Mouse (Mus musculus) cerebellum, adult 9-10 months (tissue): ENCODE results near the gene Stag1.
A peak's percentile ranks its signal among the peaks of the same experiment; 100 is the strongest.

Experiments
- DNase-seq: peaks from one replicate; pipeline ENCODE4 v3.0.0; 2022

Gene Stag1

DNA sequence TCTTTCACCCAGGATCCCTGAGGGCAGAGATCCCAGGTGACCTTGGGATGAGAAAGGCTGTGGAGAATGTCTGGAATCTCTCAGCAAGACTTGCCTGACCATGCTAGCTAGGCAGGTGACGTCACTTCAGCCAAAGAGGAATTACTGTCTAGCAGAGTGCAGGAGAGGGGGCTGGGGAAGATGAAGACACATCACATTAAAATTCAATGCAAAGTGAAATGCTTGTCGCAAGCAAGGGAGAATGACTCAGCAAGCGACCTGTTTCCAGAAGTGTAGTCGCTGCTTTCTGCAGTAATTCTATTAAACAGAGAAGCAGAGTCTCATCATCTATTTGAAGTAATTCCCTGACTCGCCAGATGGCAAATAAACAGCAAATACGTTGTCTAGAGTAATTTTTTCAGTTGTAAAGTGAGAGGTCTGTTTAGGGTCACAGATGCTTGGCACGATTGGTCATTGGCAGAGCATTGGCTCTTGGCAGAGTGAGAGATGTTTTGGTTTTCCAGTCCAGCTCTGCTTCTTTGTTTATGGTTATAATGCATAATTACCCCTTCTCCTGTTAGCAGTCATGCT is 8.5 kb downstream of the Stag1 start:
- no peak for DNase-seq

DNA sequence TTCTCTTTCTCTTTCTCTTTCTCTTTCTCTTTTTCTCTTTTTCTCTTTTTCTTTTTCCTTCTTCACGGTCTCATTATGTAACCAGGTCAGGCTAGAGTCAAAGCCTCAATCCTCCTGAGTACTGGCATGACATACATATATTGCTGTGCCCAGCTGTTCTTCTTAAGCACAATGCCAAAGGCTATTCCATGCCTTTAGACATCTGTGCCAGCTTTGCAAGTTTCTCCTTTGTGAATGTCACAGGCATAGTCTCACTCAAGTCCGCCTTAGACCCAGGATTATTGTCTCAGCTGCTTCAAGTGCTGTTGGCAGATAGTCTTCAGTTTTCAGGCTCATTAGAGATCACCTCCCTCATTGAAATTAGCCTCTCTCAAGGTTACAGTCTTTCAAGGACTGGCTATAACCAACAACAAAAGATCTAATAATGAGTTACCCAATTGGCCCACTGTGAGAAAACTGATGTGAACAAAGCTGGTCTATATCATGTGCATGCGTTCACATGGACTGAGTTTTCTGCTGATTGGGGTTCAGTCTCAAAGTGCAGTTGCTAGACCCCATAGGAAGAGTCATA is 16.0 kb downstream of the Stag1 start:
- no peak for DNase-seq

- peak; percentile 48 for DNase-seq
These were observed 19.3 kb downstream of the Stag1 start for GRCm38 (mm10) chr9:100616947-100617346.

DNA sequence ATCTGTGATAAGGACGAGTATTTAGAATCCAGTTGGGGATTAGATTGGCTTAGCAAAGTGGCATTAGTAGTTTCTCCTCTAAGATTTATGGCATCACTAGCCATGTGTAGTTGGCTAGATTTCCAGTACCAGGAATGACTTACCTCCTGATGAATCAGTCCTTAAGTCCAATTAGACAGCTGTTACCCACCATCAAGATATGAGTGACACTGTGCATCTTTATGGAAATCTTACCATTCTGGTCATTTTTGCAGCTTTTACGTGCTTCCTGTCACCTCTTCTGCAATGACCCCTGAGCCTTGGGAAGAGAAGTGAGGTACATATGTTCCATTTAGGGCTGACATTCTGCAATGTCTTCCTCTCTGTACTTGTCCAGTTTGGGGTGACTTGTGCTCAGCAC is 28.7 kb downstream of the Stag1 start:
- DNase-seq, result no peak

GRCm38 (mm10) chr9:100640754-100641153 is 43.2 kb downstream of the Stag1 start:
- DNase-seq, result no peak

GRCm38 (mm10) chr9:100641391-100642085 is 43.9 kb downstream of the Stag1 start:
- peak; percentile 40 for DNase-seq

DNA sequence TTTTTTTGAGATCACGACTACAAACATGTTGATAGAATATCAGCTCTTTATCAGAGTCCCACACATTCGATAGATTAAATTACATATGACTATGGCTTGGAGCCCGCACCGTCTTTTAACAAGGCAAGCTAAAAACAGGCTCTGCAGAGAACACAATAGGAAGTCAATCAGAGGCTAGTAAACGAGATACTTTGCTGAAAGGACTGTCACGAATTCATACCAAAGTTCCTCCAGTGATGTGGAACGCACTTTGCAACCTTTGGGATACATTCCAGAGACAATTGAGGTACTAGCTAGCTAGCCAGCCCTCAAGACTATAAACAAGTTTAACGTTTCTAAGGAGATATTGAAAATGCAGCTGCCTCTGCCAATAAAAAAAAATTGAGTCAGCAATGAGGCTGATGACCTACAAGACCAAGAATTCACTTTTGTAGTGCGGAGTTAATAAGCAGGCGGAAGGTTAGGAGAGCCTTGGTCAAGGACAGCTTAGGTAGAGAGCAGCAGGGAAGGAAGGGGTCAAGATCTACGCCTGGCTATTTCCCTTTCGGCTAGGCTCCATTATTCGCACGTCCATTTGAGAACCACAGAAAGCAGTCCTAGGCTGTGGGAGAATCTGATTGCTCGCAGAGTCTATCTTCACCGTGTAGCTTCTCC is 44.7 kb downstream of the Stag1 start:
- no peak for DNase-seq

- peak; percentile 99 for DNase-seq
These were observed 45.5 kb downstream of the Stag1 start for GRCm38 (mm10) chr9:100642840-100643697.

DNA sequence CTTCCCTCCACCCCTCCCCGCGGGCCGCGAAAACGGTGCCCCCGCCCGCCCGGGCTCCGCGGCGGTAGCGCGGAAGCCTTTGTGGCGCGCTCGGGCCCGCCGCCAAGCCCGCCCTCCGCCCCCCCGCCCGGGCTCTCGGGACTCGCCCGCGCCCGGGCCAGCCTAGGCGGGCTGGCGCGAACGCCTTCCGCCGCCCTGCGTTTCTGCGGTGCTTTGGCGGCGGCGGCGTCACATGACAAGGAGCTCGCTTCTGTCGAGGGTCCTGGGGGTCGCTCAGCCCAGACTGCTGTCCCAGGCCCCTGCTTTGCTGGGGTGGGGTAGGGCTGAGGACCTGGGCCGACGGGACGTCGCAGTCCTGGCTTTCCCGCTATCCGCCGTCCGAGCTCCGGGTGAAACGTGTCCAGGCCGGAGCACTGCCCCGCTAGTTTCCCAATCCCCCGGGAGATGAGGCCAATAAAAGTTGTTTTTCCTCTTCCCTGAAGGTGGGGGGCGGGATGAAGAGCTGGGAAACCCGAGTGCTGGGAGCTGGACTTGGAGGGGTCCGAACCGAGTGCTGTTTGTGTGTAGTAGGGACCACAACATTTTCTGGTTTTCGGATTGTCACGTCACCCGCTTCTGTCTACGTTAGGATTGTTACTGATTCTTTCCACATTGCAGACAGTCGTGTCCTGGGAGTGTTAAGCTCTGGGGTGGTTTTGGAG is 46.6 kb downstream of the Stag1 start:
- DNase-seq, result peak; percentile 74

- peak; percentile 41 for DNase-seq
These were observed 47.7 kb downstream of the Stag1 start for GRCm38 (mm10) chr9:100645026-100645940.

- peak; percentile 34 for DNase-seq
These were observed 48.7 kb downstream of the Stag1 start for GRCm38 (mm10) chr9:100646276-100646675.

DNA sequence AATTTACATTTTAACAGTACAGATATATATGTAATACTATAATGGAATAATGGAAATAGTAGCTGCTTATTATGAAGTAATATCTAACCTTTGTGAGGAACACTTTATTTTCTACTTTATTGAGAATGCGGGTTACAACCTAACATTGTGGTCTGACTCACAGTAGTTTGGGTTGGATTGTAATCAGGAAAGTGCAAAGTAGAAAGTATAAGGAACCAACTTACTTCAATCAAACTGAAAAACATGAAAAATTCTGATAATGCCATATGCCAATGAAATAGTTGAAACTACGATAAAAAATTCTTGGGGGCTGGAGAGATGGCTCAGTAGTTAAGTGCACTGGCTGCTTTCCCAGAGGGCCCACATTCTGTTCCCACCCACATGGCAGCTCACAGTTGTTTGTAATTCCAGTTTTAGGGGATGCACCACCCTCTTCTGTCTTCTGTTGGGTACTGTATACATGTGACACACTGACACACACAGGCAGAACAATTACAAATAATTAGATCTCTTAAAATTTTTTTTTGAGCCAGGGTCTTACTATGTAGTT is 50.3 kb downstream of the Stag1 start:
- DNase-seq, result no peak

GRCm38 (mm10) chr9:100654104-100654503 is 56.5 kb downstream of the Stag1 start:
- DNase-seq, result no peak

- no peak for DNase-seq
These were observed 58.5 kb downstream of the Stag1 start for GRCm38 (mm10) chr9:100656058-100656457.

DNA sequence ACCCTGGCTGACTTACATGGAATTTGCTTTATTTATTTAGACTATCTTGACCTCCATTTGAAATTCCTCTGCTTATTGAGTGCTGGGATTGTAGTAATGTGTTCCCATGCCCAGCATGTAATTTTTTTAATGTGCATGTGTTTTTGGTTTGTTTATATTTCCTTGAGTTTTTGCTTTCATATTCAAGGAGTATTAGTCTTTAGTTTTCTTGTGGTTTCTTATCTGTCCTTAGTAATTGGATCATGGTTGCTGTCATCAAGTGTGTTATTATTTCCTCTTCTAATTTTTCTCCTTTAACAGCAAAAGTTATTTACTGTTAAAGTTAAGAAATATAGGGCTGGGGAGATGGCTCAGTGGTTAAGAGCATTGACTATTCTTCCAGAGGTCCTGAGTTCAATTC is 63.0 kb downstream of the Stag1 start:
- no peak for DNase-seq

DNA sequence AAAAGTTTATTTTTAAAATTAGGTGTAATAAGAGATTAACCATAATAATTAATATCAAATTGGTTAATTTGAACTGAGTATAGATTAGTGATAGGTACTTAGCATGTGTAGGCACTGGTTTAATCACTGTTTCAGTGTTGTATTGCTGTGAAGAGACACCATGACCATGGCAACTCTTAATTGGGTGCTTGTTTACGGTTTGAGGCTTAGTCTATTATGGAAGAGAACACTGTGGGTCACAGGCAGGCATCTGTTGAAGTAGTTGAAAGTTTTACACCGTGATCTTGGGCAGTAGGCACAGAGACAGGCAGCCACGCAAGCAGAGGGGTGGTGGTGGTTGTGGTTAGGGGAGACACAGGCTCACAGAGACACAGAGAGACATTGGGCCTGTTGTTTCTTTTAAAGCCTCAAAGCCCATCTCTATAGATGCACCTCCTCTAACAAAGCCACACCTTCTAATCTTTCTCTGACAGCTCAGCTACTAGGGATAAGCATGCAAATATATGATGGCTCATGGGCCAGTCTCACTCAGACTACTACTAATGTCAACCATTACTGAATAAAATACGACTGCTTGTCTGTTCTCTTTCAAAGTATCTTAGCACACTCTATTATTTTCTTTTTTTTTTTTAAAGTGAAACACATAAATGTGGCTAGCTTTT is 66.0 kb downstream of the Stag1 start:
- DNase-seq, result no peak

DNA sequence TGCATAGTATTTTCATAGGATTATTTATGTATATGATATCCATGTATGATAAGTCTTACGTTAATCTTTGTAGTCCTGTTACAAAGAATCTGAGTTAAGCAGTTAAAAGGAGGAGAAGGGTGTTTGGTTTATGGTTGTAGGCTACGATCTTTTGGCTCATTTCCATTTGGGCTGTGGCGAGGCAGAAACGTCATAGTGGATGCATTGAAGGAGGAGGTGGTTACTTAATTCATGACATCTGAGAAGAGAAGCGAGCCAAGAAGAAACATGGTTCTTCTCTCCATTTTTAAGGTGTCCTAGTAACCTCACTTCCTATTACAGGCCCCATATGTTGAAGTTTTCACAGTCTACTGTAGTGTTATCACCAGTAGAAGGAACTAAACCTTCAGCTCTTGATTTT is 72.6 kb downstream of the Stag1 start:
- no peak for DNase-seq

- no peak for DNase-seq
These were observed 81.4 kb downstream of the Stag1 start for GRCm38 (mm10) chr9:100679036-100679435.

DNA sequence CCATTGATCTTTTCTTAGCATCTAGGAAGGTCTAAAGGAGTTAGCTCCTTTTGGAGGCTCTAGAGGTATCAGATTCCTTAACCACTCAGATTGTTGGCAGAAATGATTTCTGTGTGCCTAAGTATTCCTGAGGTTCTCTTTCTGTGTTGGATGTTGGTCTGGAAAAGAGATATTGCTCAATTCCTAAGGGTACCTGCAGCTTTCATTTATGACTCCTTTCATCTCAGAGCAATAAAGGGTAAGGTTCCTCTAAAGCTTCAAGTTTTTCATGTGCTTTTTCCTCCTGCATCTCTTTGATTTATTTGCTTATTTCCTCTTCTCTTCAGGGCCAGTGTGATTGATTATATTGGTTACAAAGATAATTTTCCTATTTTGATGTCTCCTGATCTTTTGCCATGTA is 84.7 kb downstream of the Stag1 start:
- DNase-seq, result no peak

- DNase-seq, result peak; percentile 40
These were observed 88.3 kb downstream of the Stag1 start for GRCm38 (mm10) chr9:100685769-100686487.
